Mouse (Mus musculus) ES-CJ7 (cell line): ENCODE measurements around the gene Dus1l.
"Not testable (repeated sequence)": the region's sequence is repeated elsewhere in the genome, so short reads cannot be mapped to it uniquely, and the experiment has no call there.

Experiments
- DNase-seq: peaks from one replicate; pipeline ENCODE4 v3.0.0; 2011; ENCODE audit warnings: low read depth, low spot score

The Dus1l gene

GRCm38 (mm10) chr11:120795756-120796613 lies at the start of gene Dus1l:
Dus1l (minus strand) TSS chr11:120796403.
- DNase-seq: peak; percentile 98

GRCm38 (mm10) chr11:120844329-120844728 lies 48.1 kb upstream of the Dus1l start:
- no peak for DNase-seq

- DNase-seq: no peak
Measured at GRCm38 (mm10) chr11:120833555-120834280, 37.5 kb upstream of the Dus1l start.

GRCm38 (mm10) chr11:120832962-120833361 lies 36.8 kb upstream of the Dus1l start:
- not testable (repeated sequence) for DNase-seq

GRCm38 (mm10) chr11:120831659-120832440 lies 35.6 kb upstream of the Dus1l start:
- no peak for DNase-seq

- DNase-seq: no peak
Measured at GRCm38 (mm10) chr11:120830686-120831085, 34.5 kb upstream of the Dus1l start.

GRCm38 (mm10) chr11:120829757-120830532 lies 33.7 kb upstream of the Dus1l start:
- no peak for DNase-seq

- no peak for DNase-seq
Measured at GRCm38 (mm10) chr11:120828416-120828815, 32.2 kb upstream of the Dus1l start.

GRCm38 (mm10) chr11:120826016-120826953 lies 30.1 kb upstream of the Dus1l start:
- peak; percentile 47 for DNase-seq

GRCm38 (mm10) chr11:120825289-120825863 lies 29.2 kb upstream of the Dus1l start:
- DNase-seq: no peak

GRCm38 (mm10) chr11:120824787-120825288 lies 28.6 kb upstream of the Dus1l start:
- peak; percentile 55 for DNase-seq

- DNase-seq: peak; percentile 95
Measured at GRCm38 (mm10) chr11:120823956-120824786, 28.0 kb upstream of the Dus1l start, which contains the start of gene Fasn. Fasn (minus strand) TSS chr11:120824547.

GRCm38 (mm10) chr11:120823551-120823947 lies 27.3 kb upstream of the Dus1l start:
- no peak for DNase-seq

GRCm38 (mm10) chr11:120822831-120823550 lies 26.8 kb upstream of the Dus1l start:
- no peak for DNase-seq

- DNase-seq: no peak
Measured at GRCm38 (mm10) chr11:120822321-120822720, 26.1 kb upstream of the Dus1l start.

GRCm38 (mm10) chr11:120821076-120821922 lies 25.1 kb upstream of the Dus1l start:
- DNase-seq: no peak

GRCm38 (mm10) chr11:120820546-120820945 lies 24.3 kb upstream of the Dus1l start:
- DNase-seq: no peak
